Mouse (Mus musculus) gastrocnemius, postnatal 10 days (tissue): ENCODE results near the gene Cd68. TPM values are rescaled to one million over a fixed set of nuclear protein-coding genes. Genes with fewer than 3 reads are reported as not detected.
"Not testable (repeated sequence)": the region's sequence is repeated elsewhere in the genome, so short reads cannot be mapped to it uniquely, and the experiment has no call there.

Experiments
- DNase-seq: peaks from one replicate; pipeline ENCODE4 v3.0.0; 2021; ENCODE audit warnings: mixed read lengths
- total RNA-seq, 2 experiments: library from RNA; stranded (reverse); gene quantifications; 2 replicates each; pipeline ENCODE4 v1.2.3; 2021

Gene Cd68
- total RNA-seq, 2 experiments from 2014 or later = 6.1 to 14.1 TPM

GRCm38 (mm10) chr11:69666665-69667005 is 682 bp upstream of the Cd68 start:
- DNase-seq = no peak

GRCm38 (mm10) chr11:69665457-69665960 is 444 bp downstream of the Cd68 start:
- DNase-seq = no peak

DNA sequence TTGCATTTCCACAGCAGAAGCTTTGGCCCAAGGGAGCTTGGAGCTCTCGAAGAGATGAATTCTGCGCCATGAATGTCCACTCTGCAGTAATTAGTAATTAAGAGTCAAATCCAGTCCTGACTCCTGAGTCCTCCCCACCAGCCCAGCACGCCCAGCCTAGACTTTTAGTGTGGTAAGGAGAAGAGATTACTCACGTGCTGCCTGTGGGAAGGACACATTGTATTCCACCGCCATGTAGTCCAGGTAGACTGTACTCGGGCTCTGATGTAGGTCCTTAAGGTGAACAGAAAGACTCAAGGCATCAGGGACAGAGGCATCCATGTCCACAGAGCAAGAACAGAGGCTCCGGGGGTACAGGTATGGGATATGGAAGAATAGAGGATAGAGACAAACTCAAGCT is 1.1 kb downstream of the Cd68 start:
- DNase-seq = no peak

DNA sequence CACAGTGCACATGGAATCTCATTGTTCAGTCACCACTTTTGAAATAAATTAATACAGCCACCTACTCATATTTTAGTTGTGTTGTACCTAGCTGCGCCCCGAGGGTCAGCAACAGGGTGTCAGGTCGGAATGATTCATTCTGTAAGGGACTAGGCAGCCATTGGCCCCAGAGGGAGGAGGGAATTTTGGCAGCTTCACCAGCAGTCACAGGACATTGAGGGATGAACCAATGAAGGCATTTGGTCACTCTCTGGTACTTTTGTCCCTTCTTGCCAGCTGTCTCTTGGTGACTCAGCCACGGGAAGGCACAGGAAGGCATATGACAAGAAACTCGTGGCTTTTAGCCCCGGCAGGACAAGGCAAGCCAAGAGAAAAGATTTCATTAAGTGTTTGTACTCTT is 2.2 kb downstream of the Cd68 start:
- DNase-seq = no peak

DNA sequence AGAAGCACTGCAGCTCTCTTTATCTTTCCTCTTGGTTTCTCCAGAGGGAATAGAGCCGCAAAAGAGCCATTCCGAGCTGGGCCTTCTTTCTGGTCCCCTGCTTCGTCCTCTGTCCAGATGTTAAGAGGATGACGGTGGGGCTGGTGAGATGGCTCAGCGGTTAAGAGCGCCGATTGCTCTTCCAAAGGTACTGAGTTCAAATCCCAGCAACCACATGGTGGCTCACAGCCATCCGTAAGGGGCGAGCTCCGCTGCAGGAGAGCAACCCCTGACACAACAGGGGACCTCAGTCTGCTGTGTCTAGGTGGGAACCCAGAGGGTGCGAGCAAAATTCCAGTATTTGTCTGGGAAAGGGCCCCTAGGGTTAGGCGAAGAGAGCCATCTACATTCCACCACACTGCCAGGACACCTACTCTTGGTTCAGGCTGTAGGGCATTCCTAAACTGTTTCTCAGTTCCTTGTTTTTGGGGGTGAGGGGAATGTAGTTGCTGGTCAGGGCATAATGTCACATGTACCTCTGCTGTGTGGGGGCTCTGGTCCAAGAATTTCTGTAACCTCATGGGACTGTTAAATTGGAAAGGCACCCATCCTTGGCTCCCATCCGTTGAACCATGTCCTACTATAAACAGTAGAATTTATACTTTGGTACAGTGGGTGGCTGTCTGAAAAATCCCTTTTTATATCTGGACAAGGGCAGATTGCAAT is 2.8 kb downstream of the Cd68 start:
- no peak for DNase-seq

DNA sequence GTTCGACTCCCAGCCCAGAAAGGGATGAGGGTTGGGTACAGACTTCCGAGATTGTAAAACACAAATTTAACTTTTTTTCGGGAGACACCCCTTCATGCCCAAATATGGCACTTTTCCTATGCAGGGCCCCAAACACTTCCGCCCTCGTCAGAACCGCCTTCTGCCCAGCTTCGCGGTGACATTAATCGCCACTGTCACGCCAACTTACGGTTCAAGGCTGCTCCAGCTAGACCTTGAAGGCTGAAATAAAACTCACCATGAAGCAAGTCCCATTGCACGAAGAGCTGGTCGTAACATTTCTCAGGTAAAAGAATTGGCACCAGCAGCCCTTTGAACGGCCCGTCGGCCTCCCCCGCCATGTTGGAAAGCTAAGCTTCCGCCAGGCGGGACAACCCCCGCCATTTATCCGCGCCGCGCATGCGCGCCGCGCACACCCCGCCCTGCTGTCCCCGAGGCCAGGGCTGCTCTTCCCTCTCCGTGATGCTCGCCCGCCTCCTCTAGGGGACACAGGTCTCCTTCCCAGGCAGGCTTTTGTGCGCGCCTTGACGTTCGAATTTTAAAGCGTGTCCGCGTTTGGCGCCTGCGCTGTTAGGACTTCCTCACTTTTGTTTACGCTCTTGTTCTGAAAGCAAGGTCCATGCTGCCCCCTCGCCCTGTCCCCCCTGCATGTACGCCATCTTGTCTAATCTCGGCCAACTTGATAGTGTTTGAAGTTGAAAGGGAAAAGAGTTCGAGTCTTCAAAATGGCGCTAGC is 3.6 kb downstream of the Cd68 start, which contains the start of gene Mpdu1:
Gene Mpdu1, minus strand, starts transcription at position 430 of the 754 bp plus-strand sequence.
- peak; percentile 89 for DNase-seq

GRCm38 (mm10) chr11:69661221-69661881 is 4.6 kb downstream of the Cd68 start:
- no peak for DNase-seq

DNA sequence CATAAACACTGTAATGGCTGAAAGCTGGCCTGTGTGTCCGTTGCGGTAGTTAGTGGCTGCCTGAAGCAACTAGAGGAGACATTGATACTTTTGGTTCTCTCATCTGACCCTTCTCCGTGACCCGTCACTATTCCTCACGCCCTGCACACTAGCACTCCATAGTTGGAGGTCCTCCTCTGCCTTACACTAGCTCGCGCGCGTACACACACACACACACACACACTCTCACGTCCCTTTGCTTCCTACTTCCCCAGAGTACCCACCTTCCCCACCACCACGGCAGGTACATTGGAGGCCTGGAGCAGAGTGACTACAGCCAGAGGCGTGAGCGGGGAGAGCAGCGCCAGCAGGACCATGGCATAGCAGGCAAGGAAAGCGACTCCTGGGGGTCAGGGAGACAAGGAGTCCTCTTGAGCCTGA is 8.5 kb downstream of the Cd68 start:
- DNase-seq = no peak

DNA sequence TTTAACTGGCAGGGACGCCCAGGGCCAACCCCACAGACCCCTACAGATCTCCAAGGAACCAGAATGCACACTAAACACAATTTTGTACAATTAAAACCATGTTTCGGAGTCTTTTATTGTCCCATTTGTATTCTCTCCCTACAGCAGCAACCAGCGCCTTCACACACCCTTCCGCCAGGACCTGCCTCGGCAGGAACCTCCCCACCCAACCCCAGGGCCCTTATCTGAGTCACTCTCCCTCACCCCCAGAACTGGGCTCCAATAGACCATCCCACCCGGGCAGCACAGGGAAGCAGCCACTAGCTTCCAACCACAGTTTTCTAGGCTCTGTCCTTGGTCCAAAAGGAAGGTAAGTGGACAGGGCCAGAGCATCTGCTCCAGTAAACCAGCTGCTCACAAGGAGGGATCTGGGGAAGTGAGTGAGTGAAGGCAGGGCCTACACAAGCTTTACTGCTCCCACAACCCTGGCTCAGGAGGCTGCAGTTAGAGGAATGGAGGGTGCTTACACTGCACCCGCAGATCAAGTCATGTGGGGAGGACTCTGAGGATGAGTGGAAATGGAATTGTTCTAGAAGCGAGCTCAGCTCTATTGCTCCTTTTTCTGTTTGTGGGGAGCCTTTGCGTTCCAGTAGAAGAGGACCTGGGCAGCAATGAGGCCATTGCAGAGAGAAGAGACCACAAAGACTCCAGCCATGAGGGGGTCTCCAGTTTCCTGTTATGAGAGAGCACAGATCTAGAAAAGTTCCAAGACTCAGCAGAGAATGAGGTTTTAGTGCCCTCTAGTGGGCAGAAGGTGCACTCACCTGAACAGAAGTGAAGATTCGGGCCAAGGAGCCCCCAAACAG is 9.1 kb downstream of the Cd68 start:
- no peak for DNase-seq

DNA sequence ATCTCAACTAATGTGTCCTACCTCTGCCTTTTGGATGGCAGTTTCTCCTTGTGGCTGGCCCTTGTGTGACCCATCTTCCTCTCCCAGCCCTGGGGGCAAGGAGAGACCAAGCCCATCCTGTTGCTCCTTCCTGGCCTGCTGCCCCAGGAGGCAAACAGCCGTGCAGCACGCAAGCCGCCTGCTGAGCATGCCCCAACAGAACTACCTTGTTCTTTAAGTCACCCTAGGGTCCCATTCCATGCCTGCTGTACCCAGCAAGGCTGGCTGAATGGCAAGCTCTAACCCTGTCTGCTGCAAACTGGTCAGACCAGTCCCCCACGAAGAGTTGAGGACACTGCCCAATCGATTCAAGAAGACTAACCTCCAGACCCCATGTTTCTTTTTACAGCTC is 9.9 kb downstream of the Cd68 start:
- DNase-seq = no peak

- DNase-seq = peak; percentile 73
These were observed 10.5 kb downstream of the Cd68 start, which contains the start of gene Sox15 for GRCm38 (mm10) chr11:69655264-69656064. Gene Sox15 (plus strand): TSS chr11:69655314.

DNA sequence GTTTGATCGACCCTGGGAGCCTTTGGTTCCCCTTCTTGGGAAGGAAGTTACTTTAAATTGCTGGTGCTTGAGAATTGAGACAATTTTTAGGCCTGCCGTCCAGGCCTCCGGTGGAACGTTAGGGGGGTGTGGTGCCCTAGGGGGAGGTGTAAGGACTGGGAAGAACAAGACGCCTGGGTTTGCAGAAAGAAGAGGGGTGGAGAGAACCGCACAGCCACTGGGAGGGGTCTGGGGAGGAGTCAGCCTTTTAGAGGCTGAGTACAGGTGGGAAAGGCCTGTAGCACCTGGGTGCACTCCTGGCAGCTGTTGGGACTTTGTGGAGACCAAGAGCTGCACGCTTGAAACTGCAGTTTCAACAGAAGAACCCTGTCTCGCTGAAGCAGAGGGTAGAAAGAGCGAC is 11.2 kb downstream of the Cd68 start:
- no peak for DNase-seq

DNA sequence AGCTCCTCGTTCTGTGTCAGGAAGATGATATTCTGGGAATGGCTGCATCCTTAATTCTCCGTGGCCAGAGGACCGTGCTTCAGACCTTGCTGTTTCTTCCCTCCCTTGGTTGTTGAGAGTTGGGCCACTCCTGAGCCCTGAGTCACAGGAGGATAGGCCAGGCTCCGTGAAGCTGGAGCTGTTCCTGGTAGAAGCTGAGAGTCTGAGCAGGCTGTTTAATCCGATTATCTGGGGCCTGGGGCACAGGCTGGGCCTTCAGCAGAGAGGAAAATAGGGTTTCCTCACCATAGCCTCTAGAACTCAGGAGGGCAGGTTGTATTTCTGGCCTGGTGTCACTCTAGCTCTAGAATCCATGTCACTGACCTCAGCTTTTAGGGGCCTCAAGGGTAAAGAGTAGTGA is 12.6 kb downstream of the Cd68 start:
- no peak for DNase-seq

DNA sequence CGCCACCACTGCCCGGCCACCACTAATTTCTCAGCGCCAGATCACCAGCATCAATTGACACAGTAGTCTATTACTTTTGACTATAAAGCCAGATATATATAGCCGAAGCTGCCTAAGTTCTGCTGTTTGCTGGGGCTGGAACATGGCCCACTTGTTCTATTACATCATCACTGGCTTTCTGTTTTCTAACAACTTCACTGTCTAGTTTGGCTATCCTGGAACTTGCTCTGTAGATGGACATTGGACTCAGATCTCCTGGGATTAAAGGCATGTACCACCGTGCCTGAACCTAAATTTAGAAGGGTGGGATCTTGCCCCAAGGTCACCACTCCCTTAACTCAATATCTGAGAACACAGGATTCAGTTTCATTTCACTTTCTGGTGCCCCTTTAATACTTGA is 20.1 kb downstream of the Cd68 start:
- DNase-seq = no peak

DNA sequence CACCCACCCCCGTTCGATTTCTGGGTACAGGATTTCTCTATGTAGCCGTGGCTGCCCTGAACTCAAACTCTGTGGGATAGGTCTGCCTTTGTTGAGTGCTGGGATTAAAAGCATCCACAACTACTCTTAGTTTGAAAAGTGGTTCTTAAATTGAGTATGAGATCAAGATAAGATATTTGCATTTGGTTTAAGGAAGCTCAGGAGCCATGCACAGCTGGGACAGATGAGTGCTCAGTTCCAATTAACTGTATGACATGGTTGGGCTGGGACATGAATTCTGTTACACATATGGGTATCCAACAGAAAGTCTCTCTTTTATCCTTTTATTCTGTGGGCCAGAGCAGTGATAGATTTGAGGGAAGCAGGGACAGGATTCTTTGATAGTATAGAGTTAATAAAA is 30.5 kb downstream of the Cd68 start:
- DNase-seq = no peak

DNA sequence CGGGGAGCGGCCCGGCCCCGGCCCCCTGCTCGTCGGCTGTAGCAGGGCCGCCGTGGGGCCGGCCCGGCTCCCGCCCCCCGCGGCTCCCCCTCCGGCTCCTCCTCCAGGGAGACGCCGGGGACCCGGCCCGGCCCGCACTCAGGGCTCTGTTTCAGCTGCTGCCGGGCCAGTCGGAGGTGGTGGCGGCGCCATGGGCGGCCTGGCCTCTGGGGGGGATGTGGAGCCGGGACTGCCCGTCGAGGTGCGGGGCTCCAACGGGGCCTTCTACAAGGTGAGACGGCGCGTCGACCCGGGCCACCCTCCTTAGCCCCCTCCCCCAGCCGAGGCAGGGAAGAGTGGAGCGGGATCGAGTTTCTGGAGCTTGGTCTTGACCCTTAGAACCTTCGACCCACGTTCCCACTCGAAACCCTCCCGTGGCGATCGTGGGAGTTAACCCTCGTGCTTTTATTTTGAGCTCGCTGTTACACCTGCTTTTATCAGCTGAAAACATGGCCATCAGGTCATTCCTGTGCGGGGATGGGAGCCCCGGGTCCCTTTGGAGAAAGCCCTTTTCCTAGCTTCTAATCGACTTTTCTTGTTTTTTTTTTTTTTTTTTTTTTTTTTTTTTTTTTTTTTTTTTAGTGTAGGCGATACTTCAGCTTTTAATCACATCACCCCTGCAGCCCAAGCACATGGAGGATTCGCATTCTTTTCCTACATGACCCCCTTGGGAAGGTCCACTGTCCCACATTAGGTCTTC is 32.7 kb downstream of the Cd68 start:
- DNase-seq = no peak

GRCm38 (mm10) chr11:69632284-69633089 is 33.5 kb downstream of the Cd68 start, which contains the start of gene Fxr2:
Gene Fxr2 (plus strand): TSS chr11:69632990.
- peak; percentile 100 for DNase-seq

- no peak for DNase-seq
These were observed 36.2 kb downstream of the Cd68 start for GRCm38 (mm10) chr11:69629802-69630201.

GRCm38 (mm10) chr11:69628286-69628685 is 37.7 kb downstream of the Cd68 start:
- DNase-seq = peak; percentile 75

DNA sequence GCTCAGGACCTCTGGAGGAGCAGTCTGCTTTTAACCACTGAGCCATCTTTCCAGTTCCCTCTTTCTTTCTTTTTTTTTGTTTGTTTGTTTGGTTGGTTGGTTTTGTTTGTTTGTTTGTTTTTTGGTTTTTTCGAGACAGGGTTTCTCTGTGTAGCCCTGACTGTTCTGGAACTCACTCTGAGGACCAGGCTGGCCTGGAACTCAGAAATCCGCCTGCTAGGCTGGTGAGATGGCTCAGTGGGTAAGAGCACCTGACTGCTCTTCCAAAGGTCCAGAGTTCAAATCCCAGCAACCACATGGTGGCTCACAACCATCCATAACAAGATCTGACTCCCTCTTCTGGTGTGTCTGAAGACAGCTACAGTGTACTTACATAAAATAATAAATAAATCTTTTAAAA is 41.6 kb downstream of the Cd68 start:
- DNase-seq = not testable (repeated sequence)
